Mouse (Mus musculus) telencephalon, adult 2 months (tissue): ENCODE data around the gene Oxgr1.

Source experiments
- DNase-seq: peaks from one replicate; pipeline ENCODE4 v3.0.0-alpha.2; 2011; ENCODE audit warnings: low read depth, low spot score

Gene Oxgr1

DNA sequence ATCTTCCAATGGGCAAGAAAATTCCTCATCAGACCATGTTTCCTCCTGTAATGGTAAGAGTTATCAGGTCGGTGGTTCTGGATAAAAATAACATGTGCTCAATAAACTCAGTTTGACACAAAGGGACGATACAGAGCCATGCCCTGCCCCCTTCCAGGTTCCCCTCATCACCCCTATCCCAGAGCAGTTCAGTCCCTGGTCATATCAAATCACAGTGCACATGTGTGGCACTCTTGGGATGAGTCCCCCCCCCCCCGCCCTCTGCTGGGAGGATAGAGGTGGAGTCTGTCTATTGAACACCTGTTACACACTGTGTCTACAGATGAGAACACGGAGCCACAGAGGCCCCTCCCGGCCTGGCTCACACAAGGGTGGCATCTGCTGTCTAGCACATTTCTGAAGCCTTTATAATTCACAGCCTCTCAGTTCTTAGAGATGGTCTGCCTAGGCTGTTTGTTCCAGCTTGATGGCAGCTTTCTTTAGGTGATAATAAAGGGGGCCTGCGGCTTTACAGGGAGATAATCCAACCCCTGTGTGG, 61.5 kb downstream of the Oxgr1 start:
- DNase-seq, result no peak
